Mouse (Mus musculus): Measurements from ENCODE around the gene Cct3.

- no peak for TF ChIP-seq CHD2 (IDR thresholded peaks at IDR 0.05; ENCODE audit: low read depth, low read length)
- TF ChIP-seq ZC3H11A (IDR thresholded peaks at IDR 0.05; ENCODE audit: borderline replicate concordance, low read depth, low read length), result no peak
- TF ChIP-seq HCFC1 (IDR thresholded peaks at IDR 0.05; ENCODE audit: borderline replicate concordance, insufficient read depth, low read length), result no peak
- TF ChIP-seq ZNF384 (IDR thresholded peaks at IDR 0.05; ENCODE audit: low read depth, low read length), result no peak
Measured at GRCm38 (mm10) chr3:88365705-88366361, 68.9 kb downstream of the Cct3 start.

All from ES-E14 (cell line).